Mouse (Mus musculus) hindbrain, embryonic 11.5 days (tissue): ENCODE measurements around the gene Snd1. TPM values are rescaled to one million over a fixed set of nuclear protein-coding genes. Genes with fewer than 3 reads are reported as not detected.

Experiments
- ATAC-seq: fragments of 200-750 bp; cut with Nextera tagmentation; 2 replicates; pipeline ENCODE4 v1.8.0; 2017; ENCODE audit warnings: mild to moderate bottlenecking, moderate TSS enrichment, moderate library complexity; ENCODE audit not compliant: low FRiP score
- DNase-seq: peaks from one replicate; pipeline ENCODE4 v3.0.0-alpha.2; 2015; ENCODE audit warnings: low spot score
- H3K27ac ChIP-seq: fragments of 300-500 bp; sonication (generic); 2 replicates; pipeline ENCODE4 v1.5.1; 2014; ENCODE audit warnings: mild to moderate bottlenecking, low read depth, low read length
- H3K27me3 ChIP-seq: fragments of 300-500 bp; sonication (generic); 2 replicates; pipeline ENCODE4 v1.6.1; 2014; ENCODE audit warnings: mild to moderate bottlenecking, low read length, moderate library complexity, mixed read lengths; ENCODE audit not compliant: control insufficient read depth, insufficient read depth
- H3K36me3 ChIP-seq: fragments of 300-500 bp; sonication (generic); 2 replicates; pipeline ENCODE4 v1.6.1; 2014; ENCODE audit warnings: mild to moderate bottlenecking, low read length, moderate library complexity, mixed read lengths; ENCODE audit not compliant: control insufficient read depth, insufficient read depth
- H3K4me1 ChIP-seq: fragments of 300-500 bp; sonication (generic); replicated peaks from 2 replicates; pipeline ENCODE4 v1.6.1; 2014; ENCODE audit warnings: low read length, mixed read lengths; ENCODE audit not compliant: control insufficient read depth, insufficient read depth
- H3K4me2 ChIP-seq: fragments of 300-500 bp; sonication (generic); replicated peaks from 2 replicates; pipeline ENCODE4 v1.6.1; 2014; ENCODE audit warnings: mild to moderate bottlenecking, low read depth, low read length
- H3K4me3 ChIP-seq: fragments of 300-500 bp; sonication (generic); 2 replicates; pipeline ENCODE4 v1.5.1; 2014; ENCODE audit warnings: low read depth, low read length
- H3K9ac ChIP-seq: fragments of 300-500 bp; sonication (generic); 2 replicates; pipeline ENCODE4 v1.6.1; 2014; ENCODE audit warnings: low read depth, low read length
- H3K9me3 ChIP-seq: fragments of 300-500 bp; sonication (generic); 2 replicates; pipeline ENCODE4 v1.6.1; 2016; ENCODE audit warnings: low read length; ENCODE audit not compliant: control insufficient read depth
- WGBS: fragments of 180-500 bp; shearing (Covaris S2); extraction: QIAGEN DNeasy Blood & Tissue Kit; methylation state at CpG from one replicate; pipeline ENCODE4 v1.1.7; 2014; 5-methylcytosine and 5-hydroxymethylcytosine counted together
- polyA plus RNA-seq: library from polyadenylated mRNA; unstranded; fragments of >200 nt; fragmentation: Nextera tagmentation; extraction: Ambion mirVana; gene quantifications from 2 replicates; pipeline ENCODE4 v1.2.1, GENCODE M21; 2014

The Snd1 gene
- polyA plus RNA-seq, 1 experiment from 2014 or later = 86.2 TPM

DNA sequence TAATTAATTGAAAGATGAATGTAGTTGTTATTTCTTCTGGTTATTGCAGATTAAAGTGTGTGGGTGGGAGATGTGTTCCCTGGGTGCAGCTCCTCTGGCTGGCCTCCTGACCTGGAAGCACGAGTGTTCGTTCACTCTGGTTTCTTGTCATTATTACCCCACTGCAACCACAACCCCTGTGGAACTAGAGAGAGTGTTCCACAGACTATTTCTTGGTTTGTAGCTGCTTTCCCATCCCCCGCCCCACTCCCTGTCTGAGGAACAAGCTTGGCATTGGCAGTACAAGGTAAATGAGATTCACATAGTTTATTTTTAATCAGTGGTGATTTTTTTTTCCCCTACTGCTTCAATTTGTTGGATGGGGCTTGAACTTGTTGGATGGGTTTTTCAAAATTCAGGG is 189.8 kb downstream of the Snd1 start:
- no peak overlapping the region for H3K27ac ChIP-seq
- H3K27me3 ChIP-seq = no peaks in the 10 kb centered on the region
- H3K36me3 ChIP-seq = no peaks in the 10 kb centered on the region
- DNase-seq (no peak), ATAC-seq (no peak)
- no peaks in the 10 kb centered on the region for H3K4me1 ChIP-seq
- H3K9me3 ChIP-seq = no peaks in the 10 kb centered on the region
- no peak overlapping the region for H3K4me3 ChIP-seq
- WGBS = 81% methylated on average over 3 of the region's 3 CpGs
- no peak overlapping the region for H3K4me2 ChIP-seq
- no peak overlapping the region for H3K9ac ChIP-seq

DNA sequence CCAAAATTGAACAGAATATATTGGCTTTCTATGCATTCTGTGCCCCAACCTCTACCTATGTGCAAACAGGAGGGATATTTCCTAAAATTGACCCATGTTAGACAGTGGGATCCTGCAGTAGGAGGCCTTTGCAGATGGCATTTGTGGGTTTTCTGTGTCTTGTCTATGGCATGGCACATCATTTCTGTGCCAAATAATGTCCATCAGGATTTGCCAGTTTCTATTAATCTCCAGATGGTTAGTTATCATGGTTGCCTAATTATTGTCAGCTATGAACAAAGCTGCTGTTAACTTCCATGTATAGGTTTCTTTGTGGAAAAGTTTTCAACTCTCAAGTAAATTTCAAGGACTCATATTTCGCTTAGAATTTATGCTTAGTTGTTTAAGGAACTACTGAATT is 192.6 kb downstream of the Snd1 start:
- Histone ChIP-seq H3K27ac (no peak overlapping the region), H3K27me3 (no peaks in the 10 kb centered on the region), H3K4me2 (no peak overlapping the region), H3K9me3 (no peaks in the 10 kb centered on the region), H3K4me3 (no peak overlapping the region), H3K36me3 (no peaks in the 10 kb centered on the region), H3K4me1 (no peaks in the 10 kb centered on the region), H3K9ac (no peak overlapping the region)
- no peak for ATAC-seq
- no peak for DNase-seq
- WGBS = 91% methylated on average over 1 of the region's 1 CpGs

DNA sequence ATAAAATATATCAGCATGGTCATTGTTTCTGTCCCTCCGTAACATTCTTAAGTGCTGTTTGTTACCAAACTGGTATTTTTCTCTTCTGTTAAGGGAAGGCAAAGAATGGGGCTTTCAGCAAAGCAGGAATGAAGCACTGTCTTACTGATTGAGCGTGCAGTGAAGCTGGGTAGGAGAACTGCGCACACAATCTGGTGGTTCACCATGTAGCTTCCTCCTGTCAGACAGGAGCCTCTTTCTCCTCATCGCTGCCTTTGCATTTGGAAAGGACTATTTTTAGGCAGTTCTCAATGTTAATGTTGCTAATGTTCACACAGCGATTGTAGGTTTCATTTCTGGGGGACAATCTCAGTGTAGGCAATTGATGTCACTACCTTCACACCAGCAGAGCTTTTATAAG is 194.3 kb downstream of the Snd1 start:
- H3K4me3 ChIP-seq = no peak overlapping the region
- H3K27ac ChIP-seq = no peak overlapping the region
- 98% methylated on average over 5 of the region's 5 CpGs for WGBS
- no peaks in the 10 kb centered on the region for H3K9me3 ChIP-seq
- H3K9ac ChIP-seq = no peak overlapping the region
- H3K27me3 ChIP-seq = no peaks in the 10 kb centered on the region
- ATAC-seq = no peak
- no peak overlapping the region for H3K4me2 ChIP-seq
- no peaks in the 10 kb centered on the region for H3K36me3 ChIP-seq
- no peaks in the 10 kb centered on the region for H3K4me1 ChIP-seq
- no peak for DNase-seq

DNA sequence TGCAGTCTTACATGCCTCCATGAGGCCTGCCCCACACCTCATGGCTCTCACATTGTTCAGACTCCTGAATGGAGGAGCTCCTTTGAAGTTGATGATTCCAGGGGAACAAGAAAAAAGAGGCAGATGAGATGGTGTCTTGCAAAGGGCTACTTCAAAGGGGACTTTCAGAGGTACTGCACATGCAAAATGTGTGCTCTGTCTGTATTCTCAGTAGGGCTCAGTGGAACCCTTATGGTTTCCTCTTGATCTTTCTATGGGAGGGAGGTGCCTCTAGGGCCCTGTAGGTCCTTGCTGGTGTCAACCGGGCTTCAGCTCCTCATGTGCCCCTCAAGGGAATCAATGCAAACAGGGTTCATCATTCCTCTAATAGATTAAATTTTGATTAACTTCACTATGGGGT is 197.4 kb downstream of the Snd1 start:
- Histone ChIP-seq H3K4me1 (no peaks in the 10 kb centered on the region), H3K4me2 (no peak overlapping the region), H3K36me3 (no peaks in the 10 kb centered on the region), H3K4me3 (no peak overlapping the region), H3K9ac (no peak overlapping the region), H3K27me3 (no peaks in the 10 kb centered on the region), H3K9me3 (no peaks in the 10 kb centered on the region), H3K27ac (no peak overlapping the region)
- 93% methylated on average over 1 of the region's 1 CpGs for WGBS
- DNase-seq (no peak), ATAC-seq (no peak)

DNA sequence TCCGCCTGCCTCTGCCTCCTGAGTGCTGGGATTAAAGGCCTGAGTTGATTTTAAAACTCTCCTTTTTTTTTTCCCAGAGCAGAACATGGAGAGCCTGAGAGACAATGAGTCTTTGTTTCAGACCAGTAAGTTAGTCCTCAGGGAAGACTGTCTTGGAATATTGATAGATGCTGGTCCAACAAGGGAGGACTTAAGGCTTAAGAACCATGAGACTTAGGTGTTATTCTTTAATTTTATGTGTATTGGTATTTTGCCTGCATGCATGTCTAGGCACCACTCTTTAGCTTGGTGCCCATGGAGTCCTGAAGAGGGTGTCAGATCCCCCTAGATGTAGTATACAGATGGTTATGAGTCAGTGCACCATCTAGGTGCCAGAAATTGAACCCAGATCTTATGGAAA is 199.7 kb downstream of the Snd1 start:
- Histone ChIP-seq H3K27me3 (no peaks in the 10 kb centered on the region), H3K4me1 (no peaks in the 10 kb centered on the region), H3K9ac (no peak overlapping the region), H3K36me3 (no peaks in the 10 kb centered on the region), H3K4me3 (no peak overlapping the region), H3K4me2 (no peak overlapping the region), H3K9me3 (no peaks in the 10 kb centered on the region), H3K27ac (no peak overlapping the region)
- DNase-seq = no peak
- WGBS = 93% methylated on average over 1 of the region's 1 CpGs
- no peak for ATAC-seq

DNA sequence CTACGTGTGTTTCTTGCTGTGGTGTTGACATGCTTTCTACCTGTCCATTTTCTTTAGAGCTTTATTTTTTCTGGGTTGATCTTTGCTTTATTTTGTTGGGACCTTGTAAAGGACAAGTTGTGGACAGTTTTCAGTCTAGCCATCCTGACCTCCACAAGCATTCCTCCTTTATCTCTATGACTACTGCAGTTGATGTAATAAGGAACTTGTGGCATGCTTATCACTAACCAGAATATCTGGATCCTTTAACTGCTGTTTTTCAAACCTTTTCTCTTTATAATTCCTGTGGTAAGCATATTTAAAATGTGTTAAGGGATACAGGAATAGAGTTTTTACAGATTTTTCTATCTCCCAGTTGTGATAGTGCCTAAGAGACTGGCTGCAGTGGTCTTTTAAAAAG is 204.0 kb downstream of the Snd1 start:
- H3K27ac ChIP-seq = no peak overlapping the region
- H3K4me1 ChIP-seq = no peaks in the 10 kb centered on the region
- no peak overlapping the region for H3K9ac ChIP-seq
- WGBS = 85% methylated on average over 1 of the region's 1 CpGs
- H3K9me3 ChIP-seq = no peaks in the 10 kb centered on the region
- no peaks in the 10 kb centered on the region for H3K27me3 ChIP-seq
- DNase-seq (no peak), ATAC-seq (no peak)
- H3K4me3 ChIP-seq = no peak overlapping the region
- H3K36me3 ChIP-seq = no peaks in the 10 kb centered on the region
- H3K4me2 ChIP-seq = no peak overlapping the region

DNA sequence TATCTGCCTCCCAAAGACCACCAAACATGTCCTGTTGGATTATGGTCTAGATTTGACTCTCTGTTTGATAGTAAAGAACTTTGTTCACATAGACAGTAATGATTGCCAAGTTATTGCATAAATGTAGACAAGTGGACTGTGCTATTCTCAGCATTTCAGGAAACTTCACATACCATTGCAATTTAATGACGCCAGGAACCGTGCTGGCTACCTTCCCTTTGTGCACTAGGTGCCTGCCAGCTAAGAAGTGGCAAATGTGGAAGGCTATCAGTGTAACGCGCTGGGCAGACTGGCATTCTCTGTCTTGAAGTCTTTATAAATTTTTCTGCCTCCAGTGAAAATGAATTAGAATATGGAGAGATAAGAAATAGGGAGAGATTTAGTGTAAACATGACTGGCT is 205.6 kb downstream of the Snd1 start:
- WGBS = 89% methylated on average over 4 of the region's 4 CpGs
- DNase-seq = no peak
- Histone ChIP-seq H3K36me3 (no peaks in the 10 kb centered on the region), H3K27ac (no peak overlapping the region), H3K4me2 (no peak overlapping the region), H3K27me3 (no peaks in the 10 kb centered on the region), H3K9ac (no peak overlapping the region), H3K4me3 (no peak overlapping the region), H3K4me1 (no peaks in the 10 kb centered on the region), H3K9me3 (no peaks in the 10 kb centered on the region)
- ATAC-seq = no peak

DNA sequence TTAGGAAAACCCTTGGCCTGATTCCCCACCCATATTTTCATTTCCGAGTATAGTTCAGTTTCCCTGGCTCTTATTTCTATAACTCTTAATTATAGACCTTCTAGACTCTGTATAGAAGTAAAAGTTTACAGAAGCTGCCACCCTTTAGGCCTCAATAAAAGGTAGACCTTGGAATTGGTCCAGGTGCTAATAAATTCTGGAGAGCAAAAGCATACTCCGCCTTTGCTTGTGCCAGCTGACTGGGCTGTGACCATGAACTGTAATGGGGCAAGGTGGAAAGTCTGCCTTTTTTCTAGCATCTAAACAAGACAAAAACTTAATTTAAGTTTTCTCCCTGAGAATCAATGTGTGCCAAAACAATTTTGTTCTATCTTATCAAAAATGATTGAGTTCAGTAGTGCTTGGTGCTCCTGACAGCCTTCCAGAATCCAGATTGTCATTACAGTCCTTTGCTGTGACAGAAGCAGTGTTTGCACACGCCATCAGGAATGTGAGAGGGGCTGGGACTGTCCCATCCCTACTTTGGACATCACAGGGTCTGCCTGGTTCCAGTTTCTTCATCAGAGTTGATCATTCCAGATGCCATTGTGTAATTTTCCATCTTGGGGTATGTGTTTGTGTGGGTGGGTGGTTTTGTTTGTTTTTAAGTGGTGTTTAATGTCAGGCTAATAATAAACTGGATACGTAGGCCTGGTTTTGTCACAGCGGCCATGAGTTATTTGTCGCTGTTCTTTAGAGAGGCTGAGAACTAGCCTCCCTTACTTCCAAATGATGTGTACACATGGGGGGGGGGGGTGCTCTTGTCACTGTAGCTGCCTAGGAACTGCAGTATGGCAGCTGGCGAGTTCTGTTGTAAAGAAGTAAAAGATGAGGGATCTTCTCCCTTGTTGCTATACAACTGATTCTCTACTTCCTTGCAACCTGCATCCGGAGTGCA is 206.8 kb downstream of the Snd1 start:
- ATAC-seq = no peak
- DNase-seq = no peak
- no peaks in the 10 kb centered on the region for H3K4me1 ChIP-seq

DNA sequence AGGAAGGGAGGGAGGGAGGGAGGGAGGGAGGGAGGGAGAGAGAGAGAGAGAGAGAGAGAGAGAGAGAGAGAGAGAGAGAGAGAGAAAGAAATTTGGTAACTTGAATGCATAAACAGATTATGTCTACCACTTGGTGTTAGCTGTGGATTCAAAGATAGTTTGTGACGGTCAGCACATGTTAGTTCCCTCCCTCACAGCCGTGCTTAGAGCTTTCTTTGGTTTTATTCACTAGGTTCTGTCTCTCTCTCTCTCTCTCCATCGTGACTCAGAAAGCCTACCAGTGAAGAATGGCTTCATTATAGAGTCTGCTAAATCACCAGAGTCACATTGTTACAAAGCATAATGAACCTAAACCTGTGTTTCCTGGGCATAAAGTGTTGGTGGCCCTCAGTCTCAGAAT is 210.1 kb downstream of the Snd1 start:
- Histone ChIP-seq H3K9ac (no peak overlapping the region), H3K27me3 (no peaks in the 10 kb centered on the region), H3K4me1 (no peaks in the 10 kb centered on the region), H3K27ac (no peak overlapping the region), H3K4me2 (no peak overlapping the region), H3K36me3 (no peaks in the 10 kb centered on the region), H3K9me3 (no peaks in the 10 kb centered on the region), H3K4me3 (no peak overlapping the region)
- WGBS = 69% methylated on average over 3 of the region's 3 CpGs
- ATAC-seq (no peak), DNase-seq (no peak)

More for the DNA sequence above, 206.8 kb downstream of the Snd1 start:
- Histone ChIP-seq H3K4me2 (no peak overlapping the region), H3K9ac (no peak overlapping the region), H3K27me3 (no peaks in the 10 kb centered on the region), H3K4me3 (no peak overlapping the region), H3K27ac (no peak overlapping the region), H3K9me3 (no peaks in the 10 kb centered on the region), H3K36me3 (no peaks in the 10 kb centered on the region)
- 89% methylated on average over 8 of the region's 8 CpGs for WGBS
